Mouse (Mus musculus): ENCODE data around the gene Lgals9.
"Not testable (repeated sequence)": the region's sequence is repeated elsewhere in the genome, so short reads cannot be mapped to it uniquely, and the experiment has no call there.

Gene Lgals9

DNA sequence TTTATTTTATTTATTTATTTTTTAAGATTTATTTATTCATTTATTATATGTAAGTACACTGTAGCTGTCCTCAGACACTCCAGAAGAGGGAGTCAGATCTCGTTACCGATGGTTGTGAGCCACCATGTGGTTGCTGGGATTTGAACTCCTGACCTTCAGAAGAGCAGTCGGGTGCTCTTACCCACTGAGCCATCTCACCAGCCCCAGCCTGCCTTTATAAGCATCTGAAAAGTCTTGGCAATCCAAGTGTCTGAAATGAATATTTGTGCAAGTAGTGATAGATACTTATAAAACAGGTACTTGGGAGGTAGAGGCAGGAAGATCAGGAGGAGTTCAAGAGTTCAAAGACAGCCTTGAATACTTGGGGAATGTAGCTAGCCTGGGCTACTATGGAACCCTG is 22.6 kb upstream of the Lgals9 start:
- not testable (repeated sequence) for DNase-seq (ENCODE audit: low spot score)

DNA sequence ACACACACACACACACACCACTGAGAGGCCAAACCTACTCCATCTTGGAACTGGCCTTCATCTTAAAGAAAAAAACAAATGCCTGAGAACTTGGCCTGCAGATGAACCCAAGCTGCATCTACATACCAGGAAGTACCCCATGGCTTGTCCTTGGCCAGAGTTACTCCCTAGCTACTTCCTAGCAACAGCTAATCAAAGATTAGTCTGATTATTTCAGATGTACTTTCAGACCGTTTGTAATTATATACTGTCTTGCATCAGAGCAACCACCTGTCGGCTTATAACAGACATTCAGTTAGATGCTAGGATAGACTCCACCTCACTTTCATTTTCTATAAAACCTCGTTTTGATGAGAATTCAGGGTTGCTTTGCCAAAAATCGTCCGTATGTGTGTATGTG is 21.7 kb upstream of the Lgals9 start:
- DNase-seq (ENCODE audit: low spot score) = no peak

GRCm38 (mm10) chr11:79005578-79006394 is 21.0 kb upstream of the Lgals9 start:
- DNase-seq (ENCODE audit: low spot score) = no peak

DNA sequence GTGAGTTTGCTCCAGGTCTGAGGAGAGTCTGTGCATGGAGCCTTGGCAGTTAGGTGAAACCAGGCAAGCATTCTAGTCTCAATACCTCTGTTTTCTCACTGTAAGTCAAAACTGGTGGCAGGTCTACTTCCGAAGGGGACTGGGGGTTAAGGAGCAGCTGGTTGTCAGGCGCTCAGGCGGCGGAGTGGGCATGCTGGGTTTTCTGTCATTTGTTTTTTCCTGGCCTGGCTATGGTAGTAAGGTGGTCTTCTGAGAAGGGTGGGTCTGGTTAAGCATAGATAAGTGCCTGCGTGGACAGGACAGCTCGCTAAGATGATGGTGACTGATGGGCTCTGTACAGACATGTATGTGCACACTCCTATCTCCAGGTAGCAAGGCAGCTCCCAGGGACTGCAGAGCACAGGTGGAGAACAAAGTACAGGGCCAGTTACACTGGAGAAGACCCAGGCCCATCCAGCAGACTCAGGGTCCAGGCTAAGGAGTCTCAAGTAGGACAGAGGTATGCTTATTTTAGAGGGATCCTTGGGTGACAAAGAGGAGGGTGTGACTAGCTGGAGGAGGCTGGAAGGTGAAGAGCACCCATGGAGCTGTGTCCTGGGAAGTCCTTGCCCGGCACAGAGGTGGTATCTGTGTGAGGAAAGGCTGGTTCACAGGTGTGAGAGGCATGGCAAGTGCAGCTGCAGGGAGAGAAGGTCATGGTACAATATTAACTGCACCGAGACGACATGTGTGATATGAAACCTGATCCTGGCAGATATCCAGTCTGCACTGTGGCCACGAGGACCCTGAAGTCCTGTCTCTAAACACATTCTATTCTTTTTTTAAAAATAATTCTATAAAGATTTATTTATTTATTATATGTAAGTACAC is 19.3 kb upstream of the Lgals9 start:
- DNase-seq (ENCODE audit: low spot score) = no peak

DNA sequence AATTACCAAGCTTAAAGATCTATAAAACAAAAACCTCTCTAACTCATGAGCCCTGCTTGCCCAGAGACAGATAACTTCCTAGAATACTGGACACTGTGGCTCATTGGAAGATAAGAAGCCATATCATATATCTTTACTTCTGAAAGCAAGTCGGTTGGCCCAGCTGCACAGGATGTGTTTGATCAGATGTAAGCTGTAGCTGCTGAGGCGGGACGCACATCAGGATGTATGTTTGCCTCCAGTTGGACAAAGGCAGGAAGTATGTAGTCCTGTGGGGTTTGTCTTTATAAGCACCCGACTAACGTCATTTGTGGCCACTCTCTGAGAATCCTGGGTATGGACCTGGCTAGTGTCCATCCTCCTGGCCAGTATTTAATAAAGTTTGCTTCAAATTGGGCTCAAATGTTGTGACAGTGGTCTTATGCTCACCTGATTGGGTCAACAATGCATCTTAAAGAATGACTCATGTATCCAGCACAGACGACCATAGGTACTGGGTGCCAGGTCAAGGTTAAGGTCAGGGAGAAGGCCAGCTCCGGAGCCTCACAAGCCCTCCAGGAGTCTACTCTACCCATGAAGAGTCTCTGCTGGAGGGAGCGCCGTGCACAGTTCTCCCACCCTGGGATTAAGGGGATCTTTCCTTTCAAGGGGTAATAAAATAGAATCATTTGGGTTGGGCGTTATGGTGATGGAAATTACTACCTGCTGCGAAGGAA is 18.5 kb upstream of the Lgals9 start:
- DNase-seq (ENCODE audit: low spot score) = no peak

DNA sequence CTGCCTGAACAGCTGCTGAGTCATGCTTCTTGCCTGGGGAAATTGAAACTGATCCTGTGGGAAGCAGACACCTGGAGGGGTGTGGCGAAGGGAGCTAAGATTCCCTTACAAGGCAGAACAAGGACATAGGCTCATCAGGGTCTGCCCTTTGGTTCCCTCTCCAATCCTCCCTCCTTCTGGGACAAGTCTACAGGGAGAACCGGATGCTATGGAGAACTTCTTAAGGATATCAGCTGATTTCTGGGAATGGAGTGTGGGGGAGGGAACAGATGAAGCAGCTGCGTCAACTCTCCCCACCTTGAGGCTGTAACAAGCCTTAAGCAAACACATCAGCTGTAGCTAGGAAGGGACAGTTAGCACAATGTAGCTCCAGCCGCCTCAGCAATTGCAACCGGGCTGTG is 17.8 kb upstream of the Lgals9 start:
- DNase-seq (ENCODE audit: low spot score) = no peak

GRCm38 (mm10) chr11:79001871-79002270 is 17.1 kb upstream of the Lgals9 start:
- no peak for DNase-seq (ENCODE audit: low spot score)

GRCm38 (mm10) chr11:78999118-78999517 is 14.4 kb upstream of the Lgals9 start:
- DNase-seq (ENCODE audit: low spot score) = no peak

DNA sequence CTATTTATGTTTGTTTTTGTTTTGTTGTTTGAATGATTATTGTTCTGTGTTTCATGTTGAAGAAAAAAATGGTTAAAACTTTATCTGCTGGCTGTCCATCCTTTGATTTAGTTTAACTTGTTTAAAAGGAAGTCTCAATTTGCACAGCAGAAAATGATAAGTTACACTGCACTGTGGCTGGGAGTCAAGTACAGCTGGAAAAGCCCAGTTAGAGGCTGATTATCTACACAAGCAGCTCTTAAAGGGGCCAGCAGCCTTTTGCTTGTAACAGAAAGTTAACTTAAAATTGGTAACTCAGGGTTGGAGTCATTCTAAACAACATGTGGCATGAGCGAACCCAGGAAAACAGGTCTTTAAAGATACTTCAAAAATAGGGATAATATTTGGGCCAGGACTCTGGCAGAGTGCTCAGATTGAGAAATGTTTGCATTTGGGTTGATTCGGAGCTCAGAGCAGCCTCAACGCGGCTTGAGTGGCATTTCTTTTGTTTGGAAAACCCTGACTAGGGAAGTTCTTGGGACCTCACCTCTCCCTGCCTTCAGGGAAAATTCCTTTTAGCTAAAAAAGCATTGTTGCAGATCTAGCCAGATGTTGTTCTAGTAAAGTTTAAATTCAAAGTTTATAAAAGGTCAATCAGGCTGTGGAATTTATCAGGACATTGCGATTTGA is 6.3 kb upstream of the Lgals9 start:
- not testable (repeated sequence) for DNase-seq (ENCODE audit: low spot score)

DNA sequence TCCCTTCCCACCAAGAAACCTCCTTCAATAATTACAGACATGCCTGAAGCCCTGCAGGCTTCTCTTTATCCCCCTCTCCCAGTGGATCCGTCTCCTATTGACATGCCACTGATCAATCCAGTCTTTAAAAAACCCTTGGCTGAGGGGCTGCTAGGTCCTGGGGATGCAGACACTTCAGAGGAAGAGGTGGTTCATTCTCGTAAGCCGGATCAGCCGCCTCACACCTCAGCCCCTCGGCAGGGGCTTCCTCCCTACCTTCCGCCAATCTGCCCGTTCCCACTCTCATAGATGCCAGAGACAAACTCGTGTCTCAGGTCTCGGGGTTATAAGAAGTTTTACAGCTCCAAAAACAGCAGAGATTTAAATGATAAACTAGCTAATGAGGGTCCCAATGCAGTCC is 5.3 kb upstream of the Lgals9 start:
- no peak for DNase-seq (ENCODE audit: low spot score)

GRCm38 (mm10) chr11:78989206-78989605 is 4.5 kb upstream of the Lgals9 start:
- DNase-seq (ENCODE audit: low spot score) = not testable (repeated sequence)

DNA sequence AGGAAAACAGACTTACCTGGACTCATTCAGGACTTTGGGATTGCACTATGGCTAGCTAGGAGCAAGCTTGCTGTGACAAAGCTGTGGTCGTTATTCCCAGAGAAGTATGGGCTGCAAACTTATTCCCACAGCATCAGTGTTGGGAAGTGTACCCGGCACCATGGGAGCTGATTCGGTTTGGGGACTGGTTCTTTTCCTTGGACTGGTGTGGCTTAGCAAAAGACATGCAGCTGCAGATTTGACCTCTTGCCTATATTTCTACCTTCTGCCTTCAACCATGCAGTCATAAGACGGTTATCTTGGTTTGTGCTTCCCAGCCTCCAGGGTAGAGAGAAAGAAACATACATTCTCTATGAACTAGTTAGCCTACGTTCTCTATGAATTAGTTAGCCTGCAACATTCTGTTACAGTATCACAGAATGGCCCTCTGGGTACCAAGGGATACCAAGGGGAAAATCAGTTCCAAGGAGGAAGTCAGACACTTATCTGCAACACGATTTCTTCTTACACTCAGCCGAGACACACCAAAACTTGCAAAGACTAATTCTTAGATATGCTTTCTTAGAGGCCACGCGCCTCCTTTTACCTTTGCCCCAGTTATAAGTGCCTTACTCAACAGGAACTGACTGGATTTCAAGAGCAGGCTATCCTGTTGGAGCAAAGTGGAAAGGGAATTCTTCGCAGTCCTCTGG is 1.7 kb upstream of the Lgals9 start:
- DNase-seq (ENCODE audit: low spot score) = no peak

DNA sequence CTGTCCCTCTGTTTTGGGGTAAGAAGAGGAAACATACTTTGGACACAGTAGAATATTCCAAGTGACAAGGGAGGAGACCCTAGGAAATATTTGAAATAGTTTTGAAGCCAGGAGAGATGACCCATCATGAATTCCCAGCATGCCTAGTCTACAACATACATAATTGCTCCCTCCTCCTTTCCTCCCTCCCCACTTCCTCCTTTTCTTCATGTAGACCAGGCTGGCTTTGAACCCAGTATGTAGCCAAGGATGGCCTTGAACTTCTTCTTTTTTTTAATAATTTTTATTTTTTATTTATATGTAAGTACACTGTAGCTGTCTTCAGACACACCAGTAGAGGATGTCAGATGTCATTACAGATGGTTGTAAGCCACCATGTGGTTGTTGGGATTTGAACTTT is 759 bp upstream of the Lgals9 start:
- no peak for DNase-seq (ENCODE audit: low spot score)

DNA sequence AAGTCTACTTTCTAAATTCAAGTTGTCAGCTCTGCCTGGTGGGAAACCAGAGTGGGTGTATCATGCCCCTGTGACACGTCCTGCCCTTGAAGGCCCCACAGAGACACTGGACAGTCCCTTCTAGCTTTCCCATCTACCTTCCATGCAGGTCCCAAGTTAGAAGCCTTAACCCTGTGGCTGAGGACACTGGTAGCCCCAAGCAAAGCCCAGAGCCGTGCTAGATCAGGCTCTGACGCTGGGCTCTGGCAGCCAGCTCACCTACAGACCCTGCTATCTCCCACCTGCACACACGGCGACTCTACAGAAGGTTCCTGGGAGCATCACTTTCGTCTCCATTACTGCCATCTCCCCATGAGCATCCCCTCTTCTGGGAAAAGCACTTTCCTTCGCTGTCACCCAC is 1.2 kb downstream of the Lgals9 start:
- DNase-seq (ENCODE audit: low spot score) = no peak

- no peak for DNase-seq (ENCODE audit: low spot score)
Observed at GRCm38 (mm10) chr11:78982513-78983291, 2.0 kb downstream of the Lgals9 start.

DNA sequence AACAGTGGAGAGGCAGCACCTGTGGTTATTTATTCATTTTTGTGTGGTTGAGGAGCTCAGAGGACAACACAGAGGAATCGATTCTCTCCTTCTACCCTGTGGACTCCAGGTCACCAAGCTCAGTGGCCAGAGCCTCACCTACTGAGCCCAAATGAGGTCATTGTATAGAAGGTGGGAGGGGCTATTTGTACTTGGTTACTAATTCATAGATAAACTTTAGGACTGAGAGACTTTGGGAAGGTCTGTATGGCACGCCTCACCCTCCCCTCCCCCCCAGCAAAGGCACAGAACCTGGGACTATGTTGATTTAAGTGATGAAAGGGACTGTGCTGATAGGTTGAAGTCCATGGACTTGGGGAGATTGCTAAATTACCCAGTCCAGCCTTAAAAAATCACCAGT is 2.7 kb downstream of the Lgals9 start:
- no peak for DNase-seq (ENCODE audit: low spot score)

- DNase-seq (ENCODE audit: low spot score) = no peak
Observed at GRCm38 (mm10) chr11:78980083-78980634, 4.6 kb downstream of the Lgals9 start.

- no peak for DNase-seq (ENCODE audit: low spot score)
Observed at GRCm38 (mm10) chr11:78978176-78979019, 6.3 kb downstream of the Lgals9 start.
